Mouse (Mus musculus): Measurements from ENCODE around the gene Arhgef28.

GRCm38 (mm10) chr13:98107621-98108020 lies 98.6 kb downstream of the Arhgef28 start:
- TF ChIP-seq CTCF (IDR thresholded peaks at IDR 0.05; ENCODE audit: extremely low read depth, insufficient read depth, insufficient read length, insufficient replicate concordance) = no peak
- TF ChIP-seq POLR2A (IDR thresholded peaks at IDR 0.05; ENCODE audit: low read depth, low read length) = no peak
